Mouse (Mus musculus) limb, embryonic 11.5 days (tissue): ENCODE measurements at regions not wholly inside any gene's neighbourhood (a gene's known extent, or its start where the extent isn't known, plus 50 kb on each side); places are given as distances from the start of the nearest gene placed in this dataset.

Experiments used
- ATAC-seq: fragments of 200-750 bp; cut with Nextera tagmentation; 2 replicates; pipeline ENCODE4 v1.8.0; 2017; ENCODE audit warnings: low read depth; ENCODE audit not compliant: insufficient number of reproducible peaks, low FRiP score, low TSS enrichment
- DNase-seq: peaks from one replicate; pipeline ENCODE4 v3.0.0-alpha.2; 2015; ENCODE audit warnings: low spot score
- H3K27ac ChIP-seq: fragments of 300-500 bp; sonication (generic); replicated peaks from 2 replicates; pipeline ENCODE4 v1.5.1; 2014; ENCODE audit warnings: low read depth, mild to moderate bottlenecking, low read length
- H3K27me3 ChIP-seq: fragments of 300-500 bp; sonication (generic); 2 replicates; pipeline ENCODE4 v1.6.1; 2014; ENCODE audit warnings: mild to moderate bottlenecking, low read length, mixed read lengths; ENCODE audit not compliant: control insufficient read depth, insufficient read depth
- H3K36me3 ChIP-seq: fragments of 300-500 bp; sonication (generic); 2 replicates; pipeline ENCODE4 v1.6.1; 2014; ENCODE audit warnings: mild to moderate bottlenecking, low read length, moderate library complexity, mixed read lengths; ENCODE audit not compliant: control insufficient read depth, insufficient read depth
- H3K4me1 ChIP-seq: fragments of 300-500 bp; sonication (generic); 2 replicates; pipeline ENCODE4 v1.6.1; 2014; ENCODE audit warnings: low read length, mixed read lengths; ENCODE audit not compliant: control insufficient read depth, insufficient read depth
- H3K4me2 ChIP-seq: fragments of 300-500 bp; sonication (generic); 2 replicates; pipeline ENCODE4 v1.6.1; 2014; ENCODE audit warnings: low read depth, mild to moderate bottlenecking, moderate library complexity; ENCODE audit not compliant: severe bottlenecking
- H3K4me3 ChIP-seq: fragments of 300-500 bp; sonication (generic); 2 replicates; pipeline ENCODE4 v1.5.1; 2014; ENCODE audit warnings: low read depth, low read length
- H3K9ac ChIP-seq: fragments of 300-500 bp; sonication (generic); 2 replicates; pipeline ENCODE4 v1.6.1; 2014; ENCODE audit warnings: mild to moderate bottlenecking, low read length
- H3K9me3 ChIP-seq: fragments of 300-500 bp; sonication (generic); 2 replicates; pipeline ENCODE4 v1.6.1; 2016; ENCODE audit warnings: low read length; ENCODE audit not compliant: control insufficient read depth
- WGBS: fragments of 180-500 bp; shearing (Covaris S2); extraction: QIAGEN DNeasy Blood & Tissue Kit; methylation state at CpG from one replicate; pipeline ENCODE4 v1.1.7; 2014; 5-methylcytosine and 5-hydroxymethylcytosine counted together

DNA sequence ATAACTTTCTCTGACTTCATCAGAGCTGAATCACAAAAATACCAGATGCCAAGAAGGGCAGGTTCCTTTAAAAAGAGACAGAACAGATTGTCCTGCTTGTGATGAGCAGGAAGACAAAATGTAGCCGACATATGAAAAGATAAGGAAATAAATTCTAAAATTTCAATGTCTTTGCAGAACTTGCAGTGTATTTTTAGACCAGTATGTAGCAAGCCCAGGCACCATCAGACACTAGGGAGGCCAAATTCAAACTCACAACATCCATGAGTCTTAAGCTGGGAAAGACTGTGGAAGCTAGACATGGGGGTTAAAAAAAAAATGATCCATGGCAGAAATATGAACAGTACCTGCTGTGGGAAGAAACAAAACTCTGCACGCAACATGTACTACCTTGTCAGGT, 564.7 kb upstream of the Intu start:
- peaks cover 7% of the 10 kb centered on the region for H3K4me1 ChIP-seq
- 93% methylated on average over 2 of the region's 2 CpGs for WGBS
- H3K9ac ChIP-seq = no peak overlapping the region
- H3K4me2 ChIP-seq = no peak overlapping the region
- H3K27me3 ChIP-seq = no peaks in the 10 kb centered on the region
- H3K27ac ChIP-seq = no peak overlapping the region
- no peaks in the 10 kb centered on the region for H3K9me3 ChIP-seq
- DNase-seq (no peak), ATAC-seq (no peak)
- H3K4me3 ChIP-seq = no peak overlapping the region
- H3K36me3 ChIP-seq = no peaks in the 10 kb centered on the region

DNA sequence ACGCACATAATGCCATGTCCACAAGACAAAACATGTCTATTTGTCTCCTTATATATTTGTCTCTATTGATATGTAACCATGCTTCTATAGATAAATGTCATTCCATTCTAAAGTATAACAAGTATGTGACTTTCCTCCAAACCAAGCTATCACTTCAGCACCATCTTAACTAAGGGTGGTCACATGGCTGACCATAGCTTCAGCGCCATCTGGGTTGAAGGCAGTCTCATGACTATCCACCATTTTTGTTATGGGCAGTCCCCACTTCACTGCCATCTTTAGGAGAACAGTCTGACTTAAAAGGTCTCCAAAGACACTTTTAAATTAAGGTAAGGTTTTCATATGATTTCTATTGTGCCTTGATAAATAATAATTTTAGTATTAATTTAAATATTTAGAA, 554.1 kb upstream of the Intu start:
- H3K9me3 ChIP-seq = no peaks in the 10 kb centered on the region
- no peak overlapping the region for H3K4me3 ChIP-seq
- no peak overlapping the region for H3K4me2 ChIP-seq
- no peaks in the 10 kb centered on the region for H3K27me3 ChIP-seq
- ATAC-seq (no peak), DNase-seq (no peak)
- no peaks in the 10 kb centered on the region for H3K4me1 ChIP-seq
- 94% methylated on average over 2 of the region's 2 CpGs for WGBS
- no peak overlapping the region for H3K9ac ChIP-seq
- H3K36me3 ChIP-seq = no peaks in the 10 kb centered on the region
- H3K27ac ChIP-seq = no peak overlapping the region

DNA sequence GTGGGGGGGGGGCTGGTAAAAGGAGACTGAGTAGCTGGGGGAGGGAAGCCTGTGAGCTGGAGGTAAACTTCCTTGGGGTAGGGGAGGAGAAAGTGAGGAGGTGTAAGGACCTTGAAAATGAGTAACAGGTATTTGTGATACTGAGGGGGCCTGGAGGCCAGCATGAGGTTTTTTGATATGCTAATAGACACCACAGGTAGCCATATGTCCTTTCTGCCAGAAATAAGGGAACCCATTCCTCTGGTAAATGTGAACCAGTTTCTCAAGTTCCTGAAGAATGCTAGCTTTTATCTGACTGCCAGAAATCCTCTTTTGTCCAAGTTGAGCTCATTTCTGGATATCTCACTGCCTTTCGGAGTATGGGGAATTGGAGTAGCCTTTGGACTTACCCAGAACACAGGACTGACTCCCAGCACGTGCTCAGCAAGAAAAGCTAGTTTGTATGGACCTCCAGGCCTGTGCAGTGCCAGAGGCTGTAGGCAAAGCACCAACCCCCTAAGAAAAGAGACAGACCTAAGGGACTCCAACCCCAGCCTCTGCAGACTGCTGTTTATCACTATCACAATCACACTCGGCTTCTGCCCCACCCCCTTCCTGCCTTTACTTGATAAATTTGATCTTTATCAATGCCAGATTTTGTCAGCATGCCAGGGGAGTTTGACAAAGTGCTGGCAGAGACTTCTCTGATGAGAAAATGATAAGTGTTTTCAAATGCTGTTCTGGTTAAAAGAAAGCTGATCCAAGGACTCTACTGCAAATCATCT, 552.0 kb upstream of the Intu start:
- WGBS = 19% methylated on average over 3 of the region's 3 CpGs
- Histone ChIP-seq H3K27ac (no peak overlapping the region), H3K27me3 (no peaks in the 10 kb centered on the region), H3K4me3 (no peak overlapping the region), H3K9ac (no peak overlapping the region), H3K36me3 (no peaks in the 10 kb centered on the region), H3K4me2 (no peak overlapping the region), H3K9me3 (no peaks in the 10 kb centered on the region), H3K4me1 (no peaks in the 10 kb centered on the region)
- DNase-seq = no peak
- ATAC-seq = no peak

DNA sequence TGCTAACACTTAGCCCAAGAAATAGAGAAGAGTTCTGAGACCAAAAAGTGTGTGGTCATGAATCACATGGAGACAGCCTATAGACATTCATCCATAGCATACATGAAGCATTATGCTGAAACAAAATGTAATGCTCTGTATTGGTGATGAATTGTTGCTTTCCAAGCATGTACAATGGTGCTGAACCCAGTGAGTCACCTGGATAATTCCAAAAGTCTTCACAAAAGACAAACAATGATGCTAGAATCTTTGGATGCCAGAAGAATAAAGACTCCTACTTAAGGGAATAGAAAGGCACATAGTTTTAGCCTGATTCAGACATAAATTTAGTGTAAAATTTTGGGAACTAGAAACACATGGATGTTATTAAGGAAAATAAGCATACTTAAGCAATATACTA, 548.4 kb upstream of the Intu start:
- no peak for ATAC-seq
- Histone ChIP-seq H3K27me3 (no peaks in the 10 kb centered on the region), H3K9ac (no peak overlapping the region), H3K4me1 (no peaks in the 10 kb centered on the region), H3K27ac (no peak overlapping the region), H3K4me2 (no peak overlapping the region), H3K9me3 (no peaks in the 10 kb centered on the region), H3K36me3 (no peaks in the 10 kb centered on the region), H3K4me3 (no peak overlapping the region)
- DNase-seq = no peak

DNA sequence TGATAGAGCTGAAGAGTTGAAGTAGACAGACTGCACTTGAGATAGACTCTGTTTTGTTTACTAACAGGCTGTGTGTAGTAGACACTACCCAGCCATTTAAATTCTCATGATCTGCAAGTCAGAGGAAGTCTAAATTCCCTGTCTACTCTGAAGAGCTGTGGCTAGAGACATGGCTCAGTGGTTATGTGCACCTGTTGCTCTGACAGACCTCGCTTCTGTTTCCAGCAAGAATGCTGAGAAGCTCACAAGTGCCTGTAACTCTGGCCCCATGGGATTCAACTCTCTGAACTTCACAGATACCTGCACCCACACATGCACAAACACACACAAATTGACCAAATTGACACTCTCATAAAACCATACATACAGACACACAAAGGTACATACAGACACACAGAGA, 543.4 kb upstream of the Intu start:
- Histone ChIP-seq H3K4me2 (no peak overlapping the region), H3K27ac (no peak overlapping the region), H3K36me3 (no peaks in the 10 kb centered on the region), H3K4me1 (no peaks in the 10 kb centered on the region), H3K9ac (no peak overlapping the region), H3K9me3 (no peaks in the 10 kb centered on the region; the same call in 1 of the 2 replicates), H3K4me3 (no peak overlapping the region), H3K27me3 (no peaks in the 10 kb centered on the region)
- WGBS = 80% methylated on average over 1 of the region's 1 CpGs
- DNase-seq (no peak), ATAC-seq (no peak)

DNA sequence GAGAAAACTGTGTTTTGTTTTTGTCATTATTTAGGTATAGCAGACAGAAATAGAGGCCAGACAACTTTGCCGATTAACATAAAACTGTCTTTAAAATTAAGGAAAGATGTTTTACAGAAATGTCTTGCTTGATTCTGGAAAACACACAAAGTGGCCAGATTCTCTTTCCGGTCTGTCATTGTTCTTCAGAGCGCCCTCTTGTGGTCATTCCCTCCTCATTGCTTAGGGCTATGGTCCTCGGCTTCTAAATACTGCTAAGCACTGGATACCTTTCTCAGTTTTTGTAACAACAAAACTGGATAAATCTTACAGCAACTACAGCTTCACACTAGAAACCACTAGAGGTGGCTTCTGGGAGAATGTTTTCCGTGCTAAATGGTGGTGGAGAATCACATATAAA, 532.5 kb upstream of the Intu start:
- H3K27ac ChIP-seq = no peak overlapping the region

DNA sequence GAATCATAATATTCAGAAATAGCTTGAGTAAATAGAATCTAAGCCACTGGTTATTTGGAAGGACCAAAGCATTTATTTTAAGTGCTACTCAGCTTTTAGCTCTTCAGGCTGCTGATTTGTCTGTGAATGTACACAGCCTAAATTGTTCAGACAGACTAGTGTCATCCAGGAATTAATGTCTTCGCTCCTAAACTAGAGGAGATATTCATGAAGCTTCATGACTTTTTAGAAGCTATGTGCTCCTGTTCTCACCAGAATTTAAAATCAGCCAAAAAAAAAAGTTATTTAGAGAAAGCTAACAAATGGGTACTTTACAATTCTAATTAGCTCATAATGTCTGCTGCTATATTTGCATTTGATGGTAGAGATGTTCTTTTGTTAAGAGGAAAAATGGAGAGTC, 531.2 kb upstream of the Intu start:
- ATAC-seq (no peak), DNase-seq (no peak)
- Histone ChIP-seq H3K36me3 (no peaks in the 10 kb centered on the region), H3K4me3 (no peak overlapping the region), H3K9me3 (no peaks in the 10 kb centered on the region), H3K27ac (no peak overlapping the region), H3K27me3 (no peaks in the 10 kb centered on the region), H3K4me1 (no peaks in the 10 kb centered on the region), H3K4me2 (no peak overlapping the region), H3K9ac (no peak overlapping the region)
- 90% methylated on average over 1 of the region's 1 CpGs for whole genome bisulfite sequencing

More for the DNA sequence above, 532.5 kb upstream of the Intu start:
- H3K4me1 ChIP-seq = no peaks in the 10 kb centered on the region
- no peaks in the 10 kb centered on the region for H3K36me3 ChIP-seq
- H3K9ac ChIP-seq = no peak overlapping the region
- H3K27me3 ChIP-seq = no peaks in the 10 kb centered on the region
- ATAC-seq (no peak), DNase-seq (peak; percentile 65)
- no peak overlapping the region for H3K4me3 ChIP-seq
- H3K9me3 ChIP-seq = no peaks in the 10 kb centered on the region
- H3K4me2 ChIP-seq = no peak overlapping the region
- WGBS = 45% methylated on average over 5 of the region's 5 CpGs

DNA sequence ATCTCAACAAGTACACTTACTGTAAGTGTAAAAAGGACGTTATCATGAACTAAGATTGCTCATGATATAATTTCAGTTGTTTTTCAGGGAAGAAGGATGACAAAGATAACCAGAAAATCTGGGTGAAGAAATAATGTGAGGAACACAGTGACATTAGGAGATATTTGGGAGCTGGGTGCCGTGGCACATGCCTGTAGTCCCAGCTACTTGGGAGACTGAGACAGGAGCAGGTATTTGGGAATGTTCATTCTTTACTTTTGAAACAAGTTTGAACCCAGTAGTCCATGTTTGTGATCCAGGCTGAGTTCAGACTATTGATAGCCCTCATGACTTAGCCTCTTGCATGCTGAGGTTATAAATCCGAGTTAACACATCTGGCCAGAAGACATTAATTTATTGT, 528.2 kb upstream of the Intu start:
- DNase-seq (no peak), ATAC-seq (no peak)
- no peak overlapping the region for H3K27ac ChIP-seq
- no peaks in the 10 kb centered on the region for H3K9me3 ChIP-seq
- H3K4me3 ChIP-seq = no peak overlapping the region
- no peak overlapping the region for H3K4me2 ChIP-seq
- H3K27me3 ChIP-seq = no peaks in the 10 kb centered on the region
- no peak overlapping the region for H3K9ac ChIP-seq
- no peaks in the 10 kb centered on the region for H3K36me3 ChIP-seq
- 85% methylated on average over 3 of the region's 3 CpGs for WGBS
- no peaks in the 10 kb centered on the region for H3K4me1 ChIP-seq

DNA sequence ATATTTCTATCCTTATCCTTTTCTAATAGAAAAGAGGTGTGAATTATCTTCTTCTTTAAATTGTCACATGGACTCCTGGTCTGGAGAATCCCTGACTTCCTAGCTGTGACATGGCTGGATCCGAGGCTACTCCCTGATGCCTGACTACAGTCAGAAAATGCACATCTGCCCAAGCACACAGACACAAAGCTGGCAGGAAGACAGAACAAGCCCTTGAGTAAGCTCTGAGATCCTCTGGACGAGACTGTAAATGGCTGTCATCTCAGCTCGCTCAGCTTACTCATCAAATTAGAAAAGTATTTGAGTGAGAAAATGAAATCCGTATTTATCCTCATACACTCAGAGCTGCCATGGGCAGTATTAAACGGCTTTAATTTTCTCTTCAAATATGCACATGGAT, 521.0 kb upstream of the Intu start:
- Histone ChIP-seq H3K9ac (no peak overlapping the region), H3K27ac (no peak overlapping the region), H3K4me2 (no peak overlapping the region), H3K36me3 (no peaks in the 10 kb centered on the region), H3K4me1 (no peaks in the 10 kb centered on the region), H3K27me3 (no peaks in the 10 kb centered on the region), H3K9me3 (no peaks in the 10 kb centered on the region), H3K4me3 (no peak overlapping the region)
- ATAC-seq (no peak), DNase-seq (no peak)
- 83% methylated on average over 5 of the region's 5 CpGs for WGBS
